Mouse (Mus musculus) MEL (cell line): Measurements from ENCODE around the gene Gm20388. TPM values are rescaled to one million over a fixed set of nuclear protein-coding genes. Genes with fewer than 3 reads are reported as not detected.
A peak's percentile ranks its signal among the peaks of the same experiment; 100 is the strongest.

Source experiments
- DNase-seq: peaks from one replicate; pipeline ENCODE4 v3.0.0; 2011; ENCODE audit warnings: low read depth, low spot score
- H3K27ac ChIP-seq: 2 replicates; pipeline ENCODE4 v1.5.1; 2012; ENCODE audit warnings: low read depth, mild to moderate bottlenecking, control low read depth, low read length, moderate library complexity; ENCODE audit not compliant: control insufficient read depth
- H3K27me3 ChIP-seq, 2 experiments: fragments of 150-350 bp in 1 of 2; sonication (generic) in 1 of 2; 2 replicates each; pipeline ENCODE4 v1.6.1; 2012; ENCODE audit warnings: low read length in 2 of 2, mild to moderate bottlenecking in 2 of 2, improper control_type of control experiment in 1 of 2, moderate library complexity in 1 of 2; ENCODE audit not compliant: insufficient read depth in 2 of 2, control insufficient read depth in 1 of 2
- H3K36me3 ChIP-seq, 2 experiments: 2 replicates each; pipeline ENCODE4 v1.6.1; 2012 to 2014; ENCODE audit warnings: low read length in 2 of 2, improper control_type of control experiment in 1 of 2, inconsistent platforms in 1 of 2, mild to moderate bottlenecking in 1 of 2; ENCODE audit not compliant: insufficient read depth in 2 of 2, control insufficient read depth in 1 of 2
- H3K4me1 ChIP-seq, 2 experiments: fragments of 150-350 bp in 1 of 2; sonication (generic) in 1 of 2; 2 replicates each; pipeline ENCODE4 v1.6.1; 2012; ENCODE audit warnings: low read length in 2 of 2, improper control_type of control experiment in 1 of 2, mild to moderate bottlenecking in 1 of 2; ENCODE audit not compliant: insufficient read depth in 2 of 2, control insufficient read depth in 1 of 2
- H3K4me3 ChIP-seq, 2 experiments: fragments of 150-350 bp in 1 of 2; sonication (generic) in 1 of 2; 2 replicates each; pipeline ENCODE4 v1.5.1; 2012; ENCODE audit warnings: low read depth in 2 of 2, low read length in 2 of 2, mild to moderate bottlenecking in 2 of 2, moderate library complexity in 2 of 2, control low read depth in 1 of 2, improper control_type of control experiment in 1 of 2; ENCODE audit not compliant: control insufficient read depth in 1 of 2, insufficient read depth in 1 of 2
- H3K79me2 ChIP-seq: 2 replicates; pipeline ENCODE4 v1.6.1; 2012; ENCODE audit warnings: mild to moderate bottlenecking, low read length, moderate library complexity; ENCODE audit not compliant: control insufficient read depth, poor library complexity, insufficient read depth
- H3K9ac ChIP-seq: 2 replicates; pipeline ENCODE4 v1.6.1; 2012; ENCODE audit warnings: low read depth, mild to moderate bottlenecking, control low read depth, low read length, moderate library complexity; ENCODE audit not compliant: control insufficient read depth, poor library complexity, severe bottlenecking
- H3K9me3 ChIP-seq: fragments of 150-350 bp; sonication (generic); replicated peaks from 2 replicates; pipeline ENCODE4 v1.6.1; 2012; ENCODE audit warnings: mild to moderate bottlenecking, low read length, improper control_type of control experiment, moderate library complexity; ENCODE audit not compliant: insufficient read depth
- CTCF ChIP-seq, 3 experiments: IDR thresholded peaks in 2 of 3; conservative IDR thresholded peaks in 1 of 3; 2 replicates each; pipeline ENCODE4 v1.5.1; 2011 to 2012; ENCODE audit warnings: low read length in 3 of 3, low read depth in 2 of 3, mild to moderate bottlenecking in 2 of 3, improper control_type of control experiment in 1 of 3, inconsistent platforms in 1 of 3, mixed read lengths in 1 of 3, moderate library complexity in 1 of 3; ENCODE audit not compliant: control insufficient read depth in 1 of 3, insufficient read depth in 1 of 3, poor library complexity in 1 of 3, severe bottlenecking in 1 of 3
- E2F4 ChIP-seq: IDR thresholded peaks from 2 replicates; pipeline ENCODE4 v1.6.1; 2011; ENCODE audit warnings: low read depth, low read length, improper control_type of control experiment, borderline replicate concordance
- EP300 ChIP-seq, 2 experiments: IDR thresholded peaks; 2 replicates each; pipeline ENCODE4 v1.6.1; 2011; ENCODE audit warnings: improper control_type of control experiment in 2 of 2, low read length in 2 of 2, low read depth in 1 of 2, mild to moderate bottlenecking in 1 of 2
- NRF1 ChIP-seq: IDR thresholded peaks from 2 replicates; pipeline ENCODE4 v1.6.1; 2014; ENCODE audit warnings: low read depth, mild to moderate bottlenecking, inconsistent platforms, low read length, improper control_type of control experiment, moderate library complexity; ENCODE audit not compliant: poor library complexity, insufficient read depth, severe bottlenecking
- POLR2A ChIP-seq, 2 experiments: IDR thresholded peaks; 2 replicates each; pipeline ENCODE4 v1.6.1; 2011 to 2012; ENCODE audit warnings: low read length in 2 of 2, mild to moderate bottlenecking in 2 of 2, control low read depth in 1 of 2, improper control_type of control experiment in 1 of 2, low read depth in 1 of 2, moderate library complexity in 1 of 2; ENCODE audit not compliant: control insufficient read depth in 1 of 2, insufficient read depth in 1 of 2, poor library complexity in 1 of 2
- SMC3 ChIP-seq: IDR thresholded peaks from 2 replicates; pipeline ENCODE4 v1.6.1; 2011; ENCODE audit warnings: low read depth, low read length, improper control_type of control experiment
- TBP ChIP-seq: IDR thresholded peaks from 2 replicates; pipeline ENCODE4 v1.8.0; 2011; ENCODE audit warnings: low read depth, low read length, improper control_type of control experiment
- USF2 ChIP-seq, 2 experiments: IDR thresholded peaks; 2 replicates each; pipeline ENCODE4 v1.6.1; 2011 to 2012; ENCODE audit warnings: improper control_type of control experiment in 2 of 2, low read length in 2 of 2, borderline replicate concordance in 1 of 2, inconsistent platforms in 1 of 2, low read depth in 1 of 2, mild to moderate bottlenecking in 1 of 2; ENCODE audit not compliant: insufficient read depth in 1 of 2
- polyA plus RNA-seq, 2 experiments: library from polyadenylated mRNA; stranded (reverse) in 1 of 2; unstranded in 1 of 2; fragments of >175 nt in 1 of 2; fragments of >200 nt in 1 of 2; gene quantifications; 2 replicates each; pipeline versions ENCODE4 v1.2.1 to v1.2.4; 2012; ENCODE audit warnings: low replicate concordance in 2 of 2, low read depth in 1 of 2; ENCODE audit not compliant: insufficient read length in 2 of 2, insufficient read depth in 1 of 2, missing spikeins in 1 of 2
- total RNA-seq: library from RNA; depleted of rRNA; stranded (reverse); fragments of 300-350 nt; gene quantifications from 2 replicates; pipeline ENCODE4 v1.2.3, GENCODE M21; 2012

Gm20388 gene
- total and polyA plus RNA-seq, 3 experiments: 11.1 to 17.8 TPM; not detected in 1

DNA sequence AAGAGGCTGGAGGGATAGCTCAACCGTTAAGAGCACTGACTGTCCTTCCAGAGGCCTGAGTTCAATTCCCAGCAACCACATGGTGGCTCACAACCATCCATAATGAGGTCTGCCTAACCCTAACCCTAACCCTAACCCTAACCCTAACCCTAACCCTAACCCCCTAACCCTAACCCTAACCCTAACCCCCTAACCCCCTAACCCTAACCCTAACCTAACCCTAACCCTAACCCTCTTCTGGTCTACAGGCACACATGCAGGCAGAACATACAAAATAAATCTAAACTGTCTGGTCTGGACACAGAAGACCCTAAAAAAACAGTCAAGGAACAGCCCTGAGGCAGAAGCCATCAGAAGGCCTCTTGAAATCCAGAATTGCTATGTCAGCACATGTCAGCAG, 4050.7 kb downstream of the Gm20388 start:
- TF ChIP-seq CTCF (IDR thresholded peaks at IDR 0.05 in 2 of 3, conservative IDR thresholded peaks at IDR 0.05 in 1 of 3; ENCODE audit: control insufficient read depth in 1 of 3, insufficient read depth in 1 of 3, low read depth in 2 of 3, low read length in 3 of 3, poor library complexity in 1 of 3, severe bottlenecking in 1 of 3) (no peak), EP300 (IDR thresholded peaks at IDR 0.05; ENCODE audit: low read depth in 1 of 2, low read length in 2 of 2) (no peak), POLR2A (IDR thresholded peaks at IDR 0.05; ENCODE audit: control insufficient read depth in 1 of 2, insufficient read depth in 1 of 2, low read depth in 1 of 2, low read length in 2 of 2, poor library complexity in 1 of 2) (no peak)
- TF ChIP-seq, all 39 proteins: peak for 0
- Histone ChIP-seq H3K27ac (no peak overlapping the region), H3K27me3 (no peaks in the 10 kb centered on the region), H3K4me3 (no peak overlapping the region), H3K36me3 (peaks cover 0 to 2% of the 10 kb centered on the region in 2 experiments; a peak in 1 of 4 replicates), H3K9me3 (no peaks in the 10 kb centered on the region), H3K4me1 (no peaks in the 10 kb centered on the region), H3K9ac (no peak overlapping the region), H3K79me2 (no peaks in the 10 kb centered on the region)
- DNase-seq: peak; percentile 17

DNA sequence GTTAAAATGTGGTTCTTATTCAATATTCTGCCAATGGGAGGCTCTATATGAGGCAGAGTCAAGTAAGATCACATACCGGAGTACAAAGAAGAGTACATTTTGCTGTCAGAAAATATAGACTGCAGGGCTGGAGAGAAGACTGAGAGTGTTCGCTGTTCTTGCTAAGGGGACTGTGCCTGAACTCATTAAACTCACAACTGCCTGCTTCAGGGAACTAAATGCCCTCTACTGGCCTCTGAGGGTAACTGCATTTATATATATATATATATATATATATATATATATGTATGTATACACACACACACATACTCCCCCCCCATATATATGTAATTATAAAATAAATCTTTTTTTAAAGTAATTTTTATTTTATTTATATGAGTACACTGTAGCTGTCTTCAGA, 4056.3 kb downstream of the Gm20388 start:
- DNase-seq: peak; percentile 57
- Histone ChIP-seq H3K27ac (no peak overlapping the region), H3K9me3 (no peaks in the 10 kb centered on the region), H3K4me3 (no peak overlapping the region), H3K4me1 (no peaks in the 10 kb centered on the region), H3K79me2 (no peaks in the 10 kb centered on the region), H3K27me3 (no peaks in the 10 kb centered on the region), H3K9ac (no peak overlapping the region), H3K36me3 (peaks cover 0 to 3% of the 10 kb centered on the region in 2 experiments; a peak in 2 of 4 replicates)
- TF ChIP-seq TBP (no peak), SMC3 (peak; percentile 23), CTCF (IDR thresholded peaks at IDR 0.05 in 2 of 3, conservative IDR thresholded peaks at IDR 0.05 in 1 of 3; ENCODE audit: control insufficient read depth in 1 of 3, insufficient read depth in 1 of 3, low read depth in 2 of 3, low read length in 3 of 3, poor library complexity in 1 of 3, severe bottlenecking in 1 of 3) (peak; percentile 11 to 42 (median 42); a peak in 2 of 6 replicates), E2F4 (no peak)

DNA sequence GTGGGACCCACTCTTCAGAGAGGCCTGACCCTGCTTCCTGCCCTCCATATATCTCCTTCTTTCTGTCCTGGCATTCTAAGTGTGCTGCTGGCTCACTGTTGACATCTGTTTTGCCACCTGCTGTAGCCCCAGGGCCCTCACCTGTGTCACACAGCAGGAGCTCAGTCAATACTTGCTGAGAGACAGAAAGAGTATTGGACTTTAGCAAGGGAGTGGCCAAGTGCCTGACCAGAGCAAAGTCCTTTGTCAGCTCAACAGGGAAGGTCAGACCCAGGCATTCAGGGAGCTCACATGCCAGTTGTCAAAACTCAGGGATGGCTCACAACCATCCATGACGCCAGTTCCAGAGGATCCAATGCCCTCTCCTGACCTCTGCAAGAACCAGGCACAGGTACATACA, 4062.9 kb downstream of the Gm20388 start:
- H3K9me3 ChIP-seq: no peaks in the 10 kb centered on the region
- DNase-seq: no peak
- peaks cover 8% of the 10 kb centered on the region; the same call in 1 of the 2 replicates for H3K79me2 ChIP-seq
- no peak overlapping the region for H3K9ac ChIP-seq
- no peak overlapping the region for H3K27ac ChIP-seq
- H3K4me3 ChIP-seq: no peak overlapping the region
- no peaks in the 10 kb centered on the region for H3K27me3 ChIP-seq
- peaks cover 8 to 15% of the 10 kb centered on the region in 2 experiments for H3K36me3 ChIP-seq
- peaks cover 9 to 15% of the 10 kb centered on the region in 2 experiments for H3K4me1 ChIP-seq
- TF ChIP-seq USF2 (IDR thresholded peaks at IDR 0.05; ENCODE audit: borderline replicate concordance in 1 of 2, insufficient read depth in 1 of 2, low read depth in 1 of 2, low read length in 2 of 2): no peak
- no peak for TF ChIP-seq NRF1
- TF ChIP-seq E2F4: no peak
- TF ChIP-seq, all 39 proteins: peak for 0
